Mouse (Mus musculus): ENCODE measurements at regions not wholly inside any gene's neighbourhood (a gene's known extent, or its start where the extent isn't known, plus 50 kb on each side); places are given as distances from the start of the nearest gene placed in this dataset.
"Not testable (repeated sequence)": the region's sequence is repeated elsewhere in the genome, so short reads cannot be mapped to it uniquely, and the experiment has no call there.

DNA sequence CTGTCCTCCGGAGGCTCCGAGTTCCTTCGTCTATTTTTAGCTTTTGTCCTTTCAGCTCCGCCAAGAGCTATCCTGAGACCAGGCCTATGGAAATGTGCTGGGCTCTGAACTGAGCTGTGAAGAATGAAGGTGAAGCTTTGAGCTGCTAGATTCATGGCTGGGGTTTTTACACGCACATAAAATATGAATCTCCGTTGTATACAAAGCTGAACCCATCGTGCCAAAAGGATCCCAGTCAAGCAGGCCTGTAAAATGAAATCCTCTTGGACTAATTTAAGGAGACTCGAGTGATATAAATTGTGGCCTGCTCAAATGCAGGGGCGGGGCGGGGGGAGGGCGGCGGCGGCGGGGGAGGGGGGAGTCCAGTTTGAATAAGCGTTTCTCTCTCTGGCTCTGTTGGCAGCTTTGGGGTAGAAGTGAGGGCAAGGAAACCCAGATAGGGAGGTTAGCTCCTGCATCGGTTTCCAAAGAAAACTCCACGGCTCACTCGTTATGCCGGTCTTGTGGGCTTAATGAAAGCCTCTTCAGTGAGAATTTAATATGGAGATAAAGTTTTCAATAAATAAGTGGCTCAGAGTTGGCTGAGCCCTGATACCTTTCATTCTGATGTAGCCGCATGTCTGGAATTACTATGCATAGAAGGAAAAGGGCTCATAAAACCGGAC lies 277.1 kb upstream of the Pbx1 start:
- in situ Hi-C loops (cut with MboI; ENCODE audit: low sequenced_read_pairs): no loop called here

DNA sequence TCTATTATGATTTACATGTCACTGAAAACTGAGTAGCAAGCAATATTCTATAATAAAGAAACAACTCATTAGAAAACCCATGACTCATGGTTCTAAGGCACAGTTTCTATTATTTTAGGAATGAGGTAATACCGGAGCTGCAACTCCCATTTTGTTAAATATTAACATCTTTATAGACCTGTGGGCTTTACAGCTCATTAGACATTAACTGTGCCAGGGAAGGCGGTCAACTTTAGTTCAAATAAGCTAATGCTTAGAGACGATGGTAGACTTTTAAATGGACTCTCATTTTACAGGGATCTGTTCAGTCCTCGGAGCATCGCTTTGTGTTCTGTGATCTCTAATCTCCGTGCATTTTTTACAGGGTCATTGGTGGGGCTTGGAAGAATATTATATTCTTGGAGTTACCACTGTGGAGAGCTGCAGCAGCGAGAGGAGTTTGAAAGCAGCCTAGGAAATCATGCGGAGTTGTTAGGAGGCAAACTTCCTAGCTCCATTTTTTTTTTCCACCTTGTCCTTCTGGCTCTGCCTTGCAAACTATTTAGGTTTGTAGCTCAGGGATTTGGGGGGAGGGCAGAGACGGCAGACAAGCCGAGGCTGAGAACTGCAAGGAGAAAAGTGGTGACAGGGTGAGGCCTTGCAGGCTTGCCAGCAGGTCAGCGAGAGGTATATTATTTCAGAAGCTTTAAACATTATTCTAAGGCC lies 276.2 kb upstream of the Pbx1 start:
- in situ Hi-C loops (cut with MboI; ENCODE audit: low sequenced_read_pairs): no loop called here

DNA sequence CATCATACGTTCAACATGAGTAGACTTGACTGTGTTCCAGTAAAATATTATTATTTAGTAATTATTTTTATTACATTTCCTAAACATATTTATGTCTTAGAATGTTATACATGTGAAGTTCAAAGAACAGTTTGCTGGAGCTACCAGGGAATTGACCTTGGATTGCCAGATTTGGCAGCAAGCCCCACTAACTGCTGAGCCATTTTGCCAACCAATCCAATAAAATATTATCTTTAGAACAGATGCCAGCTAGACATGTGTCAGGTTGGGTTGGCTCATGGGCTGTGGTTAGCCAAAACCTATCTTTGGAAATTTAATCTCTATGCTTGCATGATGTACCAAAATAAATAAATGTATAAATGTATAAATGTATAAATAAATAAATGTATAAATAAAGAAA lies 265.3 kb upstream of the Pbx1 start:
- in situ Hi-C loops (cut with MboI; ENCODE audit: low sequenced_read_pairs): no loop called here

DNA sequence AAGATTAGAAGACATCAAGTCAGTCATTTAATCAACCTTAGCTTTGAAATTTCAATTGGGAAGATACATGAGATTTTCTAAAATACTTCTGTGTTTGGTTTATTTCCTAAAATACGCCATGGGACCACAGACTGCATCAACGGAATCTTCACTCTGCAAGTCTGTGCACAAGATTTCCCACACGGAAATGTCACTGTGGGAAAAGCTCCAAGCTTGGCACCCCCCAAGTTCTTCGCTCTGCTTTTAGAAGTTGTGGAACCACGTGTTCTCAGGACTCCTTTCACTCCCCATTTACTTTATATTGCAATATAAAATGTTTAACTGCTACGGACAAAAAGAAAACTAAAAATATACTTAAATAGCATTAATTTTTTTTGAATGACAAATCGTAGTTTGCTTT lies 254.8 kb upstream of the Pbx1 start:
- in situ Hi-C loops (cut with MboI; ENCODE audit: low sequenced_read_pairs): no loop called here

DNA sequence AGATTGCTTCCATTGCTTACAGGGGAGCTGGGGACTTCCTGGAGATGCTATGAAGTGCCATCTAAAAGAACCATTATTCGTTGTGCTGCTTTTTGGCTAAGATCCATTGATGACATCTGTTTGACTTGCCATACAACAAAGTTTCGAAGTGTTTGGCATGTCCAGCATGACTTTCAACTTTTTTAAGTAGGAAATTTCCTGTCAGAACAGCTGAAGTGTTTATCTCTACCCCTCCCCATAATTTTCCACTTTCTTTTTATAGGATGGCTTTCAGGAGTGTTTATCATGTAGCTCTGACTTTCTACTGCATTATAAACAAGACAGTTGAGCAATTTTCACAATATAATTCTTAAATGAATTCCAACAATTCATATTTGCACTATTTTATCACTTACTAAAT lies 253.1 kb upstream of the Pbx1 start:
- in situ Hi-C loops (cut with MboI; ENCODE audit: low sequenced_read_pairs): no loop called here

DNA sequence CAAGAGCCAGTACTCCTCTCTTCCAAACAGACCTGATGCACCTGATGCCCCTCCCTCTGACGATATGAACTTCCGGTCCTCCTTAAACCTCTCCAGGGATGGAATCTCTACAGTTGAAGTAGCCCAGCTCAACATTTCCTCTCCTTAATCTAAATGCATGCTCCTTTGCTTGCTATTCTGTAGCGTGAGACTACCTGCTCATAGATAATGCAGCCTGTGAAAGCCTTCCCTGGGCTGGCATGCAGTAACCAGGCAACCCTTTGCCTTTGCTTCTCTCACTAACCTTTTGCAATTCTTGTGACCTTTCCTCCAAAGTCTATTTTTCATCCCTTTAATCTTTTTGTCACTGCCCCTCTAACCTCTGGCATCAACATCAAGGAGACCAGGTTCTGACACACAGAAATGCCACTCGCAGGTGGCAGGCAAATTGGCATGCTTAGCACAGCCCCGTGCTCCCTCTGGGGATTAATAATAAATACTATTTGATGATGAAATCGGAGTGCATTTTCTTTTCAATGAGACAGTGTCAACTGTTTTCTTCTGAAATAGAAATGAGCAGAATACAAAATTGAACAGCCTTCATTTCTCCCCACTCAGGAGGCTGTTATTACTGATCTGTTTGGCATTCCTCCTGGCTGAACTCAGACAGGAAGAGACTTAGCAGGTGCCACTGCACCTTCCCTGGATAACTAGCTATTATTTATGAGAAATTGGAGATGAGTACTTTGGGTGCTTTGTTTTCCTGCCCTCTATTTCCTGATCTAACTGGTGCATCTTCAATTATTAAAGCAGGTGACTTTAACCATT lies 249.8 kb upstream of the Pbx1 start:
- in situ Hi-C loops (cut with MboI; ENCODE audit: low sequenced_read_pairs): no loop called here

DNA sequence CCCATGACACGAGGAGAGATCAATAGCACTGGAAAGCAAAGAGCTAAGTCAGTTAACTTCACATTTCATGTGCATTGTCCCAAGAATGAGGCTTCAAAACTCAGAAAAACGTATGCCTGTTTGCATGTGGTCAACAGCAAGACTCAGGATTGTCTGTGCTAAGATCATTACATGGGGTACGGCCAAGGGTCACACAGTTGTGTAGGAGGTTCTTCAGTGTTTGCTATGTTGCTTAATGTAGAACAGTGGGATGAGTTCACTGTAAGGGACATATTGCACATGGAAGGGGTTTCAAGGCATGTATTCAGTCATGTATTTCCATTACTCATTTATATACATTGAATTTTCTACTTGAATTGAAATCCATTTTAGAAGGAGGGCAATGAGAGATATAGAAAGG lies 248.6 kb upstream of the Pbx1 start:
- in situ Hi-C loops (cut with MboI; ENCODE audit: low sequenced_read_pairs): no loop called here

DNA sequence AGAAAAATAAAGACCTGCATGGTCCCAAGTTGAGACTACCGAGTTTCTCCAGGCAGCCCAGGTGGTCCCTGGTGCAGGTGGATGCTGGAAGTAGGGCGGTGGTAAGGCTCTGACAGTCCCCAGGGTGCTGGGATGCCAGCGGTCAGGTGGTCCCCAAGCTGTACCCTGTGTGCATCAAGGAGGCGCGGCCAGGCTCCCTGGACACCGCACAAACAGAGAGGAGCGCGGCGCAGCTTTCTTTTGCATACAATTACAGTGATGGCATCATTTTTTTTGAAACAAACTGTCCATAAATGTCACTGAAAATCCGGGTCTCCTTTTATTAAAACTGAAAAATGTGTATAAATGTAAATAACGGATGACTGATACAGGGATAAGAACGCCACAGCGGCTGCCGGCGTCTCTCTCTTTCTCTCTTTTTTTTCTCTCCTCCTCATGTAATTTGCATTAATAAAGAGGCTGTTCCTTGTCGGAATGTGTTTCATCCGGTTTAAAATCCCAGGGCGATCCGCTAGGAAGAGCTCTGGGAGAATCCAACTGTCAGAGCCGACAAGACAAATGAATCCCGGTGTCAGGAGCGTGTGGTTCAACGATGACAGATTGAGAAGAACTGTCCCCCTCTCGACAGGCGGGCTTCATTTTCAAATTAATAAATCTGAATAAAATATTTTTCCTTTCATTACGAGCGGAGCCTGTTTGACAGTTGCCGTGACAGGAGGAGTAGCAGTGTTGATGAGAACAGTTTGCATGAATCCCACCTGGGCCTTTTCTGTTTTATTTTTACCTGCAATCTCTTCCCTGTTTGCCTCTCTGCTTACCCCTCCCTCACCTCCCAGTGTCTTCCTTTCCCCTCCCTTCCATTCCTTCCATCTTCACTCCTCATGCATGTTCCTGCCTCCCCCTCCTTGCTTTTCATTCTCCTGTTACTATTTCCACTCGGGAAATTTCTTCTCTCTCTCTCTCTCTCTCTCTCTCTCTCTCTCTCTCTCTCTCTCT lies 244.6 kb upstream of the Pbx1 start:
- in situ Hi-C loops (cut with MboI; ENCODE audit: low sequenced_read_pairs): no loop called here

DNA sequence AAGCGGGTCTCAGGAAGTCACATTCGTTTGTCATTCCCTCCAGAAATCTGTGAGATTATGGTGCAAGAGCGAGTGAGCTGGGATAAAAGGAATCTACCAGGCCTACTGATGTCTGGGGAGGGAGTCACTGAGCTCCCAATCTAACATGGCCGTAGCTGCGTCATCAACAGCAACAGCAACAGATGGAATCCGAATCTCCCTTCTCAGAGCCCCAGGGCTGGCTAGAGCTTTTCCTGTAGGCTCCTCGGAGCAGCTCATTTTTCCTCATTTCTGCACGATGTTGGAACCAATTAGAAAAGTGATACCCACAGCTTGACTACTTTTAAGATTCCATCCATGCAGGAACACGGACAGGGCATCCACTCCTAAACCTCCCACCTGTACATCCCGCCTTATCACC lies 243.7 kb upstream of the Pbx1 start:
- in situ Hi-C loops (cut with MboI; ENCODE audit: low sequenced_read_pairs): no loop called here

DNA sequence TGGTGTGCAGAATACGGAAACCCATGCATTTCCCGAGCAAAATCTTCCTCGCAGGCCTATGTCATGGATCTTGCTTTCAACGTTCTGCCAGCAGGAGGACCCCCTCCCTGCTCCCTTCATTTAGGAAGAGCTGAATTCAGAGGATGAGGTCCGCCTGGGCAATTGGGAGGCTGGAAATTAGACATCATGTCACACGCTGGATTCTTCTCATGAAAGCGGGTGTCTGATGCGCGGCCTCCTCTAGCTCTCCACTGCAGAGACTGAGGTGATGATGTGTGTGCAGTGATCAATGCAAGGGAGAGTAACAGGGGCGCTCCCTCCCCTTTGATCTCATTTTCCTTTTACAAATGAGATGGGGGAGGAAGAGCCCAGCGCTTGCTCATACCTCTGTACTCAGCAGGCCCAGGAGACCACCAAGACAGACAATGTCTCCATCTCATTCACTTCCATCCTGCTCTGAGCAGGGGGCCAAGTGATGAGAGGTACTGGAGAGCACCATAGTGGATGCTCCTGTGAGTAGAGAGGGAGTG lies 230.8 kb upstream of the Pbx1 start:
- in situ Hi-C loops (cut with MboI; ENCODE audit: low sequenced_read_pairs): no loop called here

DNA sequence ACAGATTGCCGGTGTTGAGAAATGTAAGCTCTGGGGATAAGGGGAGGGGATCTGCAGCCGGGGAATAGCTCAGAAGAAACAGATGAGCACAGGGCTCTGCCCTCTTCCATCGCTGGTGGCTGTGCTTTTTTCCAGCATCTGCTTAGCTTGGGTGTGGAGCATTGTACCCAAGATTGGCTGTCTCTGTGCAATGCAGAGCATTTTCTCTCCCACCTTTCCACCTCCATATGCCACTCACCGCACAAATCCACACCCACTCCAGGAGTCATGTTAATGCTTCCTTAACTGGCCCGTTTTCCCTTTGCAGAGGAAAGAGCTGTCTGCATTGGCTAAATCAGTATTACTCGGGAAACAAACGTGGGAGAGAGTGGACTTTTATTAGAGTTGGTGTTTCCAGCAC lies 228.9 kb upstream of the Pbx1 start:
- in situ Hi-C loops (cut with MboI; ENCODE audit: low sequenced_read_pairs): no loop called here

DNA sequence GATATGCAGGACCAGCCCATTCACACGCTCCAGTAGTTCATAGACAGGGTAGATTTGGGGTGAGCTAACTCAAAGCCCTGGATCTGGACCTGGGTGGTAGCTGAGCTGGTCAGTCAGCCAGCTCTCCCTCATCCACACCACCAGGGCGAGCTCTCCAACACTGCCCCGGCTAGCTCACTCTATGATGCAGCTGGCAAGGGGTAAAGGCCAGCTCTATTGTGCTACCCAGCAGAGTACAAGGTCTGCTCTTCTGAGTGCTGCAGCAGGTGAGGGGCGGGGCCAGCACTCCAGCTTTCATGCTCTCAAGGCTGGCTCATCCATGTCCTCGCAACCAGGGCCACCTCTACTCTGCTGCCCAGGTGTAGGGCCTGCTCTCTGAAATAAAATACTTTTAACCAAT lies 227.5 kb upstream of the Pbx1 start:
- in situ Hi-C loops (cut with MboI; ENCODE audit: low sequenced_read_pairs): no loop called here

DNA sequence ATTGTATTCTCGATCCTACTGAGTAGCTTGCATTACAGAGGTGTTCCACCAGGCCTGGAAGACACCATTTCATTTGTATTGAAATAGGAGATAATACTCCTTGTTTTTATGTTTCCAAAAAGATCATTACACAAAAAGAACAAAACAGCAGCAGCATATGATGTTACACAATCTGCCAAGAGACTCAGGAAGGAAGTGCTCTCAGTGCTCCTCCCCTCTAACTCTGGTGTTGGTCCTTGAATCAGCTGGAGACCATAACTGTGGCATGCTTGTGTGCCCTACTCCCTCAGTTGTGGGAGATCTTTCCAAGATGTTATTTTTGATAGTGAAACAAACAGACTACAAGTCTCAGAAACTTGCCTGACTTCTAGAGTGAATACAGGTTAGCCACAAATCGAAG lies 200.8 kb upstream of the Pbx1 start:
- in situ Hi-C loops (cut with MboI; ENCODE audit: low sequenced_read_pairs): no loop called here

DNA sequence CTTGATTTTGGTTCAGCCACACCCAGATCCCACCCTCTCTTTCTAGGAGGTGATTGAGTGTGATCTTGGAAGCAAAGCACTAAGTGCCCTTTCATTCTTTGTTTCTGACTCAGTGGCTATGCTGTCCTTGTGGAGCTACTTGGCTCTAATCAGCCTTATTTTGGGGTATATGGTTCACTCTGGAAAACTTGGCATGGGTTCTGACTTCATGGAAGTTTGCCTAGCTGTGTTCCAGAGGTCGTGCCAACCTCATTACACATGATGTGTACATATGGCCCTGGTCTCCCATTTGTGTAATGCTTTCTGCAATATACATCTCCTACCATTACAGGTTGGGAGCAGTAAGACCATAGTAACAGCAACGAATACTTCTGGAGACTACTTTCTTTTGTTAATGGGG lies 199.9 kb upstream of the Pbx1 start:
- in situ Hi-C loops (cut with MboI; ENCODE audit: low sequenced_read_pairs): no loop called here

DNA sequence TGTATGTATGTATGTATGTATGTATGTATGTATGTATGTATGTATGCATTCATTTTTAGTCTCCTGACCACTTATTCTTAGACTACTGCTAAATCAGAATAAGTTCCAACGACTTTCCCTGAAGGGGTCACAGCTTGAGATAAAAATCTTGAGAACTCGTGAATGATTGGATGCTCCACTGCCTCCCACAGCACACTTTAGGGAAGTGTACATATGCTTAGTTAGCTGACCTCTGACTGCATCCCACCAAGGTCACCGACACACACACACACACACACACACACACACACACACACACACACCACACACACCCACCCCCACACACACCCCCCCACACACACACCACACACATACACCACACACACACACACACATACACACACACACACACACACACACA lies 169.9 kb upstream of the Pbx1 start:
- in situ Hi-C loops (cut with MboI; ENCODE audit: low sequenced_read_pairs): not testable (repeated sequence)

DNA sequence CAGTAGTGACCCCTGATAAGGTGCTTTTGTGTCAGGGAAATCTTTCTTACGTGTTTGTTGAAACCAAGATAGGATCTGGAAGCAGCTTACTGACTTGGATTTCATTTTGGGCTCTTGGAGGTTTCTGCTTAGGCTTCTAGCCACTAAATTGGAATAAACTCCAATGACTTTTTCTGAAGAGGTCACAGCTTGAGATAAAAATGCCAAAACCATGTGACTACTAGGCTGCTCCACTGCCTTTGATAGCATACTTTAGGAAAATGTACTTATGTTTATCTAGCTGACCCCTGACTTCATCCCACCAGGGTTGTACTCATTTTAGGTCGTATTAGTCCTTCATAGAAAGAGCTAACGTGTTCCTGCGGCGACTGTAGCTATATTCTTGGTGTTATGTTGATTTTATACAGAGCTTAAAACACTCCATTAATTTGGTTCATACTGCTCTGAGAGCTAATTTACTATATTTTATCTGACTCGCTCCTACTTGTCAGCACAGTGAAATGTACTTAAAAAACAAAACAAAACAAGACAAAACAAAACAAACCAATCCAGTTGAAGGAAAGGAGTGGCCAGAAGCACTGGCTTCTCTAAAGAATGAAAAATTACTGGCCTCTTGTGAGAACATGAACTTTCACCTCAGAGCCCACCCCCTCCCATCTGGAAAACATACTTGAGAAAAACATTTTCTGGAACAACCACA lies 168.5 kb upstream of the Pbx1 start:
- in situ Hi-C loops (cut with MboI; ENCODE audit: low sequenced_read_pairs): no loop called here

DNA sequence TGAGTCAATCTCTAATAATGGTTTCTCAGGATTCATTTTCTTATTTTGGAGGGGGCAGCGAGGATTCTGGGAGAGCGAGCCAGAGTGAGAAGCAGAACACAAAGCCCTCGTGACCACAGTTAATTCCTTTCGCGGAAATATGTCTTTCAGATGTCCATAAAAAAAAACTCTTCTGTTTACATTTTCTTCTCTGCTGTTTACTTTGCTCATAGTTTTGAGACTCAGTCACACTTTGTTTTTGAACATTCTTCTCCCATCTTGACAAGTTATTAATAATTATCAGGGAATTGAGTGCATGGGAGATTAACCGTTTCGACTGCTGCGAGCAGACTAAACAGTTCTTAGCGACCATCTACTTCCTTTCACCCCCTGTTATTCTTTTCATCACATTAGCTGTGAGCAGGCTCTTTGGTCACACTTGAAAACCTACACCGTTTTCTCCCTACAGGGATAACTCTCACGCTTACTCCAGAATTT lies 166.2 kb upstream of the Pbx1 start:
- in situ Hi-C loops (cut with MboI; ENCODE audit: low sequenced_read_pairs): no loop called here

DNA sequence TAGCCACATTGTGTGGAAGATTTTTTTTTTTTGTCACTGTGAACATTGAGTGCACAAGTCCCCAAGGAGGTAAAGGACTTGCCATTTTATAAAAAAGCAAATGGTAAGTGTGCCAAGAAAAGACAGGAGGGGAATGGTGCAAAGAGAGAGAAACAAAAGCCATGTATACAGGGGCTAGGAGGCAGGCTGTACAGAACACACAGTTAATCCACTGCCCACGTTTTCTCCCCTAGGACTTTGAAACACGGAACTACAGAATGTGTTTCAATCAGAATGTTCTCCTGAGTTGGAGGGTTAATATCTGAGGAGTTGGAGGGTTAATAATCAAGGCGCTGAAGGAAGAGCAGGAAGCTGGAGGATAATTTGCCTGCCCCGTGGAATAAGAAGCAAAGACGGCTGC lies 165.4 kb upstream of the Pbx1 start:
- in situ Hi-C loops (cut with MboI; ENCODE audit: low sequenced_read_pairs): no loop called here

DNA sequence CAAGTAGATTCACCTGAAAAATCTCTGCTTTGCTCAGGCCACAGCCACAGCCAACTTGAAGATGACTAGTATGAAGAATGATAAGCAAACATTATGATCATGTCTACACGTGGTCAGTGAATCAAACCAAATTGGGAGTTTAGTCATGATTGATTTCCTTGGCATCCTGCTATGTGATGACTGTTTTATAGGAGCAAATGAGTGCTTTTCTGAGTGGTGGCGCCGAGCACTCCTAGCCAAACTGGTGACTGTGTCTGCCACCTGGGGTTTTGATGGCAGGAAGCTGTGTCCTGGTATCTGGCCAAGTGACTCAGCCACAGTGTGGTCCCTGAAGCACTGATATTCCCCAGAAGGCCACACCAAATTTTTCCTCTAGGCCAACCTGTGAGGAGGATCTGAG lies 152.1 kb upstream of the Pbx1 start:
- in situ Hi-C loops (cut with MboI; ENCODE audit: low sequenced_read_pairs): no loop called here

DNA sequence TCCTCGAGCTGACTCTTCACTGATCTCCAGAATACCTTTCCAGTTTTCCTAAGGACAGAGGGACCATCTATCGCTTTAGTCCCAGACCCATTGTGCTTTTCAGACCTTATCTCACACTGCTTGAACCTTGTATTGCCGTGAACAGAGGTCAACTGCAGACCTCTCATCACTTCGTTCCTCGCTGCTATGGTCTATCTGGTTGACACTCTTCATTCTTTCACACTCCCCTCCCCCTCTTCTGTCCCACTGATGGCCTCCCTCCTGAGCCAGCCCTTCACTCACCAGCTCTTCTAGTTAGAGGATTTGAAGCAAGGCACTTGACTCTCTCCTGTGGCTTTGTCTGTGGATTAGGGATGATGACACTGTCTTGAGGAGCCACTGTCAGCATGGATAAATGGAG lies 150.4 kb upstream of the Pbx1 start:
- in situ Hi-C loops (cut with MboI; ENCODE audit: low sequenced_read_pairs): no loop called here
